Mouse (Mus musculus) layer of hippocampus, postnatal 10 days (tissue): ENCODE results near the gene Grm6. TPM values are rescaled to one million over a fixed set of nuclear protein-coding genes. Genes with fewer than 3 reads are reported as not detected.

Source experiments
- DNase-seq, 2 experiments: peaks; one replicate each; pipeline ENCODE4 v3.0.0; 2021; ENCODE audit warnings: low spot score in 2 of 2
- long read RNA-seq: library from polyadenylated mRNA; stranded (forward); transcript quantifications from one replicate; pipeline ENCODE4 v2.0.0, GENCODE M21; 2023
- total RNA-seq, 2 experiments: library from RNA; stranded (reverse); gene quantifications; 2 replicates each; pipeline ENCODE4 v1.2.3; 2021

Gene Grm6
- total RNA-seq: not detected
- long read RNA-seq: 0 reads

- DNase-seq: no peak
These were observed at the start of gene Grm6 for GRCm38 (mm10) chr11:50850177-50850735. Gene Grm6 (plus strand): TSS chr11:50850685.

- DNase-seq: no peak
These were observed 36.3 kb upstream of the Grm6 start for GRCm38 (mm10) chr11:50814233-50814632.

- DNase-seq: no peak
These were observed 24.3 kb upstream of the Grm6 start for GRCm38 (mm10) chr11:50826214-50826613.

GRCm38 (mm10) chr11:50827010-50827953, 23.2 kb upstream of the Grm6 start, which contains the start of gene Zfp354c:
Gene Zfp354c (minus strand): TSS chr11:50827724.
- peak; percentile 84 to 91 for DNase-seq

- no peak for DNase-seq
These were observed 14.8 kb upstream of the Grm6 start for GRCm38 (mm10) chr11:50835727-50836126.

GRCm38 (mm10) chr11:50841023-50841735, 9.3 kb upstream of the Grm6 start, which contains the start of gene Zfp879:
Gene Zfp879 (minus strand): TSS chr11:50841552.
- peak; percentile 90 to 94 for DNase-seq

- no peak for DNase-seq
These were observed 4.5 kb upstream of the Grm6 start for GRCm38 (mm10) chr11:50845951-50846350.

GRCm38 (mm10) chr11:50847047-50847446, 3.4 kb upstream of the Grm6 start:
- DNase-seq: peak in 1 of 2 experiments; percentile 33

- DNase-seq: no peak
These were observed 1.9 kb upstream of the Grm6 start for GRCm38 (mm10) chr11:50848520-50849137.

- DNase-seq: no peak
These were observed 1.2 kb upstream of the Grm6 start for GRCm38 (mm10) chr11:50849310-50849709.

- DNase-seq: no peak
These were observed 610 bp downstream of the Grm6 start for GRCm38 (mm10) chr11:50850989-50851601.

GRCm38 (mm10) chr11:50878641-50879040, 28.2 kb downstream of the Grm6 start:
- no peak for DNase-seq

- no peak for DNase-seq
These were observed 33.3 kb downstream of the Grm6 start for GRCm38 (mm10) chr11:50883756-50884155.

GRCm38 (mm10) chr11:50886231-50886932, 35.9 kb downstream of the Grm6 start:
- DNase-seq: peak in 1 of 2 experiments; percentile 15

- no peak for DNase-seq
These were observed 36.4 kb downstream of the Grm6 start for GRCm38 (mm10) chr11:50886933-50887293.

GRCm38 (mm10) chr11:50887390-50888128, 37.1 kb downstream of the Grm6 start, which contains the start of gene Zfp454:
Gene Zfp454 (minus strand): TSS chr11:50887651.
- DNase-seq: peak; percentile 88 to 92

GRCm38 (mm10) chr11:50892441-50892840, 42.0 kb downstream of the Grm6 start:
- DNase-seq: no peak

GRCm38 (mm10) chr11:50897359-50897758, 46.9 kb downstream of the Grm6 start:
- no peak for DNase-seq

GRCm38 (mm10) chr11:50908136-50908535, 57.7 kb downstream of the Grm6 start:
- DNase-seq: no peak
